8 mouse cellular contexts compared by ENCODE assay signal in genomic region chr1:87574785-87575184, GRCm38 (mm10). TPM values are rescaled to one million over a fixed set of nuclear protein-coding genes. Genes with fewer than 3 reads are reported as not detected.
DNase-seq lines count a peak whose midpoint lies in the region; ATAC-seq and TF ChIP-seq lines count a peak whose summit lies in the region.

No protein-coding gene starts in this region.

- peaks cover 12% of the 10 kb centered on the region for H3K4me1 ChIP-seq in forebrain, embryonic 12.5 days
- H3K4me1 ChIP-seq in forebrain, embryonic 11.5 days (replicated peaks; ENCODE audit: control insufficient read depth, insufficient read depth, low read length), result no peaks in the 10 kb centered on the region
- peaks cover 7% of the 10 kb centered on the region; the same call in 1 of the 2 replicates for H3K4me1 ChIP-seq in lung, postnatal 0 days (ENCODE audit: insufficient read depth, low read depth, low read length)

- peak; percentile 48; the same call in 1 of the 2 replicates for TF ChIP-seq EP300 in lung, postnatal 0 days (IDR thresholded peaks at IDR 0.05)

- DNase-seq in forebrain, embryonic 11.5 days (ENCODE audit: low spot score), result no peak
- peak; percentile 93 for DNase-seq in Muller cell, postnatal 12 days (ENCODE audit: inconsistent ontology term)
- DNase-seq in cerebellum, postnatal 36 days, result peak; percentile 25 to 29
- peak; percentile 98 to 99 for DNase-seq in kidney, adult 8-10 months
- peak; percentile 93 for DNase-seq in lung, postnatal 0 days (ENCODE audit: low spot score)
- peak; percentile 84 for DNase-seq in urinary bladder, postnatal 14 days (ENCODE audit: low spot score)
- no peak for DNase-seq in gastrocnemius, adult 18-20 months (ENCODE audit: low spot score)

- H3K36me3 ChIP-seq in forebrain, embryonic 12.5 days (replicated peaks), result no peaks in the 10 kb centered on the region
- H3K36me3 ChIP-seq in forebrain, embryonic 11.5 days (ENCODE audit: control insufficient read depth, insufficient read depth, low read length), result no peaks in the 10 kb centered on the region
- no peaks in the 10 kb centered on the region for H3K36me3 ChIP-seq in lung, postnatal 0 days (ENCODE audit: insufficient read depth, low read length)

- H3K4me2 ChIP-seq in forebrain, embryonic 12.5 days, result no peak overlapping the region
- H3K4me2 ChIP-seq in forebrain, embryonic 11.5 days (ENCODE audit: low read depth, low read length, severe bottlenecking), result no peak overlapping the region
- peak overlapping the region; percentile 20; the same call in 1 of the 2 replicates for H3K4me2 ChIP-seq in lung, postnatal 0 days (replicated peaks; ENCODE audit: low read depth, low read length)

- H3K4me3 ChIP-seq in forebrain, embryonic 12.5 days (replicated peaks), result no peak overlapping the region
- no peak overlapping the region for H3K4me3 ChIP-seq in forebrain, embryonic 11.5 days (ENCODE audit: low read depth, low read length)
- H3K4me3 ChIP-seq in lung, postnatal 0 days (ENCODE audit: low read depth, low read length), result no peak overlapping the region

- no peak for ATAC-seq in forebrain, embryonic 12.5 days (ENCODE audit: low FRiP score)
- ATAC-seq in forebrain, embryonic 11.5 days (replicated peaks; ENCODE audit: low FRiP score), result no peak
- ATAC-seq in lung, postnatal 0 days, result peak; percentile 91

- no peaks in the 10 kb centered on the region for H3K9me3 ChIP-seq in forebrain, embryonic 12.5 days
- H3K9me3 ChIP-seq in forebrain, embryonic 11.5 days (ENCODE audit: control insufficient read depth, low read length), result no peaks in the 10 kb centered on the region
- H3K9me3 ChIP-seq in lung, postnatal 0 days (ENCODE audit: low read length), result no peaks in the 10 kb centered on the region

- no peaks in the 10 kb centered on the region for H3K27me3 ChIP-seq in forebrain, embryonic 12.5 days
- no peaks in the 10 kb centered on the region for H3K27me3 ChIP-seq in forebrain, embryonic 11.5 days (ENCODE audit: control insufficient read depth, insufficient read depth, low read length)
- H3K27me3 ChIP-seq in lung, postnatal 0 days (replicated peaks; ENCODE audit: insufficient read depth, low read length), result no peaks in the 10 kb centered on the region

- 0 out of 2 replicates have a peak, but pooled peaks have one; percentile 2 for TF ChIP-seq CTCF in lung, postnatal 0 days (IDR thresholded peaks at IDR 0.05)

- WGBS in forebrain, embryonic 12.5 days, result 79% methylated on average over 7 of the region's 7 CpGs
- 81% methylated on average over 7 of the region's 7 CpGs for WGBS in forebrain, embryonic 11.5 days
- WGBS in lung, postnatal 0 days, result 20% methylated on average over 7 of the region's 7 CpGs

- H3K27ac ChIP-seq in forebrain, embryonic 12.5 days, result peak overlapping the region; percentile 19; the same call in 1 of the 2 replicates
- H3K27ac ChIP-seq in forebrain, embryonic 11.5 days (ENCODE audit: low read depth, low read length), result no peak overlapping the region
- peak overlapping the region; percentile 81 for H3K27ac ChIP-seq in lung, postnatal 0 days (ENCODE audit: low read length)

- no peak overlapping the region for H3K9ac ChIP-seq in forebrain, embryonic 12.5 days
- H3K9ac ChIP-seq in forebrain, embryonic 11.5 days (ENCODE audit: low read length), result no peak overlapping the region
- no peak overlapping the region for H3K9ac ChIP-seq in lung, postnatal 0 days (replicated peaks; ENCODE audit: low read depth)

RNA-seq across cellular contexts. Expression of gene Ngef, which starts 1.1 kb away (rescaled TPM):
- 2.2 and 3.0 TPM in 2 replicates for polyA plus RNA-seq in forebrain, embryonic 12.5 days (2016; fragmentation: Nextera tagmentation; extraction: Ambion mirVana)
- polyA plus RNA-seq in forebrain, embryonic 11.5 days (2014; fragmentation: Nextera tagmentation; extraction: Ambion mirVana), result 2.3 and 2.5 TPM in 2 replicates
- polyA plus RNA-seq in lung, postnatal 0 days (2015; fragmentation: Nextera tagmentation; extraction: Ambion mirVana), result 3.8 and 5.9 TPM in 2 replicates
- total RNA-seq in gastrocnemius, adult 18-20 months (2021), result under 1 TPM in 1 of 2 experiments, not detected in 1; 0.09 TPM

RNA-seq across cellular contexts. Expression of gene Inpp5d, which starts 45.3 kb away (rescaled TPM):
- 2.6 and 3.8 TPM in 2 replicates for polyA plus RNA-seq in forebrain, embryonic 12.5 days (2016; fragmentation: Nextera tagmentation; extraction: Ambion mirVana)
- polyA plus RNA-seq in forebrain, embryonic 11.5 days (2014; fragmentation: Nextera tagmentation; extraction: Ambion mirVana), result 3.6 and 5.0 TPM in 2 replicates
- polyA plus RNA-seq in lung, postnatal 0 days (2015; fragmentation: Nextera tagmentation; extraction: Ambion mirVana), result 13.5 and 13.6 TPM in 2 replicates
- total RNA-seq in gastrocnemius, adult 18-20 months (2021), result 1 to 10 TPM; 3.9 to 4.1 TPM

Comparison
In these comparisons a context has a peak if more than half of its experiments do, and no peak if none do; other contexts are left out.
1. DNase-seq: peak in Muller cell, postnatal 12 days (single experiment), cerebellum, postnatal 36 days (2 of 2), kidney, adult 8-10 months (2 of 2), lung, postnatal 0 days (single experiment) and urinary bladder, postnatal 14 days (single experiment); none in forebrain, embryonic 11.5 days (single experiment) and gastrocnemius, adult 18-20 months (single experiment).